Mouse (Mus musculus) heart, embryonic 12.5 days (tissue): ENCODE results near the gene Tmem208. TPM values are rescaled to one million over a fixed set of nuclear protein-coding genes. Genes with fewer than 3 reads are reported as not detected.
"Not testable (repeated sequence)": the region's sequence is repeated elsewhere in the genome, so short reads cannot be mapped to it uniquely, and the experiment has no call there.

Source experiments
- ATAC-seq: fragments of 200-750 bp; cut with Nextera tagmentation; 2 replicates; pipeline ENCODE4 v1.8.0; 2017; ENCODE audit warnings: moderate TSS enrichment, moderate library complexity; ENCODE audit not compliant: insufficient number of reproducible peaks, low FRiP score
- H3K27ac ChIP-seq: fragments of 300-500 bp; sonication (generic); 2 replicates; pipeline ENCODE4 v1.5.1; 2016; ENCODE audit warnings: mild to moderate bottlenecking, moderate library complexity; ENCODE audit not compliant: poor library complexity, severe bottlenecking
- H3K27me3 ChIP-seq: fragments of 300-500 bp; sonication (generic); replicated peaks from 2 replicates; pipeline ENCODE4 v1.6.1; 2016; ENCODE audit warnings: mild to moderate bottlenecking, moderate library complexity
- H3K36me3 ChIP-seq: fragments of 300-500 bp; sonication (generic); 2 replicates; pipeline ENCODE4 v1.6.1; 2016; ENCODE audit warnings: mild to moderate bottlenecking, moderate library complexity
- H3K4me1 ChIP-seq: fragments of 300-500 bp; sonication (generic); replicated peaks from 2 replicates; pipeline ENCODE4 v1.6.1; 2016; ENCODE audit warnings: mild to moderate bottlenecking
- H3K4me2 ChIP-seq: fragments of 300-500 bp; sonication (generic); 2 replicates; pipeline ENCODE4 v1.6.1; 2016; ENCODE audit warnings: mild to moderate bottlenecking, moderate library complexity
- H3K4me3 ChIP-seq: fragments of 300-500 bp; sonication (generic); 2 replicates; pipeline ENCODE4 v1.5.1; 2016; ENCODE audit warnings: mild to moderate bottlenecking
- H3K9ac ChIP-seq: fragments of 300-500 bp; sonication (generic); 2 replicates; pipeline ENCODE4 v1.6.1; 2016; ENCODE audit warnings: mild to moderate bottlenecking, moderate library complexity
- H3K9me3 ChIP-seq: fragments of 300-500 bp; sonication (generic); replicated peaks from 2 replicates; pipeline ENCODE4 v1.6.1; 2016; ENCODE audit warnings: mild to moderate bottlenecking, moderate library complexity
- WGBS: fragments of 180-500 bp; shearing (Covaris S2); methylation state at CpG from one replicate; pipeline ENCODE4 v1.1.7; 2016; 5-methylcytosine and 5-hydroxymethylcytosine counted together
- polyA plus RNA-seq: library from polyadenylated mRNA; unstranded; fragments of >200 nt; fragmentation: Nextera tagmentation; extraction: Ambion mirVana; gene quantifications from 2 replicates; pipeline ENCODE4 v1.2.1, GENCODE M21; 2016

The Tmem208 gene
- polyA plus RNA-seq, 1 experiment from 2014 or later, result 80.7 TPM

DNA sequence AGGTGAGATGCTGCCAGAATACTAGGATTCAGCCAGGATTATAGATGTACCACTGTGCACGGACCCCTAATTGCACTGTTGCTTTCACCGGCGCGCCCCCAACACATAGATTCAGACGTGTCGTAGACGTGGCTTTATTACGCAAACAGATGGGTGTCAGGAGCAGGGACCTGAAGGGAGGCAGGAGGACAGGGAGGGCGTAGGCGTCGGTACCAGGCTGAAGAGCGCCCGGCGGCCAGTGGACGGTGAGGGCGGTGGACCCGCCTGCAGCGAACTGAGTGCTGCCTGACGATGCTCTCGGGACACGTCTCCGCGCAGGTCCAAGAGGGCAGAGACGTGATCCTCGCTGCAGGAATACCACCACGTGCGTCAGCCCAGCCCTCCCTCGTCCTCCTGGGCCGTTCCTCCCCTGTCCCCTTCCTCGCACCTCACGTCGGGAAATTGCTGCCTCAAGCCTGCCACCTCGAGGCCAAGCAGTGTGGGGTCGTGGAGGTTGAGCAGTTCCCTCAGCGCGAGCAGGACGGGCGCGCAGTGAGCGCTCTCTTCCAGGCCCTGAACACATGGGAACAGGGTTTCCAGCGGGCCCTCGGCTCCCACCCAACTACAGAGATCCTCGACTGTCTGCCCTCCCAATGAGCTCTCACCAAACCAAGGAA, 36.2 kb upstream of the Tmem208 start, which contains the start of gene 4931428F04Rik:
Gene 4931428F04Rik (minus strand): TSS at position 60 of the 656 bp plus-strand sequence.
- Histone ChIP-seq H3K4me1 (peaks cover 24% of the 10 kb centered on the region), H3K9ac (peak within 1 kb of the TSS; percentile 46), H3K4me3 (peak within 1 kb of the TSS; percentile 57), H3K27me3 (peaks cover 35% of the 10 kb centered on the region), H3K4me2 (peak within 1 kb of the TSS; percentile 87), H3K36me3 (peaks cover 6% of the 10 kb centered on the region; the same call in 1 of the 2 replicates), H3K9me3 (no peaks in the 10 kb centered on the region), H3K27ac (no peak within 1 kb of the TSS)
- WGBS, result 3% methylated on average over 43 of the region's 43 CpGs
- ATAC-seq, result peak; percentile 43; the same call in 1 of the 2 replicates

GRCm38 (mm10) chr8:105290554-105291314, 35.4 kb upstream of the Tmem208 start:
- Histone ChIP-seq H3K36me3 (no peaks in the 10 kb centered on the region), H3K4me1 (peaks cover 27% of the 10 kb centered on the region), H3K9ac (no peak overlapping the region), H3K27me3 (peaks cover 27% of the 10 kb centered on the region), H3K9me3 (no peaks in the 10 kb centered on the region), H3K4me3 (peak overlapping the region; percentile 57), H3K27ac (no peak overlapping the region), H3K4me2 (peak overlapping the region; percentile 87)
- no peak for ATAC-seq
- WGBS, result 9% methylated on average over 31 of the region's 31 CpGs

DNA sequence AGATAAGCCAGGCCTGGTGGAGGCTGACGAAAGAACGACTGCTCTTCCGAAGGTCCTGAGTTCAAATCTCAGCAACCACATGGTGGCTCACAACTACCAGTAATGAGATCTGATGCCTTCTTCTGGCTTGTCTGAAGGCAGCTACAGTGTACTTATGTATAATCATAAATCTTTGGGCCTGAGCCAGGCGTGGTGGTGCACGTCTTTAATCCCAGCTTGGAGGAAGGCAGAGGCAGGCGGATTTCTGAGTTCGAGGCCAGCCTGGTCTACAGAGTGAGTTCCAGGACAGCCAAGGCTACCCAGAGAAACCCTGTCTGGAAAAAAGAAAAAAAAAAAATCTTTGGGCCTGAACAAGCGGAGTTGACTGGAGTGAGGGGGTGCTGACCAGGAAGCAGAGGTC, 34.8 kb upstream of the Tmem208 start:
- not testable (repeated sequence) for H3K36me3 ChIP-seq, H3K9ac ChIP-seq, ATAC-seq, H3K4me3 ChIP-seq, H3K4me2 ChIP-seq, H3K9me3 ChIP-seq, H3K27ac ChIP-seq
- 81% methylated on average over 8 of the region's 8 CpGs for WGBS
- Histone ChIP-seq H3K4me1 (peaks cover 28% of the 10 kb centered on the region), H3K27me3 (peaks cover 27% of the 10 kb centered on the region)

GRCm38 (mm10) chr8:105291802-105292201, 34.4 kb upstream of the Tmem208 start:
- H3K27me3 ChIP-seq, result peaks cover 27% of the 10 kb centered on the region
- H3K36me3 ChIP-seq, H3K4me2 ChIP-seq, H3K4me3 ChIP-seq, H3K27ac ChIP-seq, H3K9me3 ChIP-seq, H3K9ac ChIP-seq, ATAC-seq: not testable (repeated sequence)
- peaks cover 32% of the 10 kb centered on the region for H3K4me1 ChIP-seq
- WGBS, result 63% methylated on average over 3 of the region's 3 CpGs

DNA sequence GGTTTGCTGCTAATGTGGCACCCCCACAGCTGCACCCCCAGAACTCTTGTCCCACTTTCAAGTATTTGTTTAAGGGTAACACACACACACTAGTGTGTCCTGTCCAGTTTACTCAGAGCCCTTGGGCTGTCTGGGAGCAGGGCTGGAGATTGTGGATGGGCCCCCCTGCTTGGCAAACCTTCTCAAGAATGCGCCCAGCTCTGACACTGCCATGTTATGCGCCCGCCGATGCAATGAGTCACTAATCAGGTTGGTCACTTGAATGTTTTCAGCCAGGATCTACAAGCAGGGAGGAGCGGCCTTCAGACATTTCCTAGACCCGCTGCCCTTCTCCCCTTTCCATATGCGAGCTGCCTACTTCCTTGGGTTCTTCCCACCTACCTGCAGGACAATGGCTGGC, 33.7 kb upstream of the Tmem208 start:
- Histone ChIP-seq H3K4me2 (no peak overlapping the region), H3K4me3 (no peak overlapping the region), H3K9me3 (no peaks in the 10 kb centered on the region), H3K9ac (no peak overlapping the region), H3K4me1 (peaks cover 35% of the 10 kb centered on the region), H3K27ac (no peak overlapping the region), H3K27me3 (peaks cover 27% of the 10 kb centered on the region), H3K36me3 (no peaks in the 10 kb centered on the region)
- no peak for ATAC-seq
- WGBS, result 73% methylated on average over 7 of the region's 7 CpGs

- Histone ChIP-seq H3K36me3 (no peaks in the 10 kb centered on the region), H3K4me1 (peaks cover 38% of the 10 kb centered on the region), H3K9ac (no peak overlapping the region), H3K4me3 (no peak overlapping the region), H3K27ac (no peak overlapping the region), H3K9me3 (no peaks in the 10 kb centered on the region), H3K27me3 (peaks cover 27% of the 10 kb centered on the region), H3K4me2 (no peak overlapping the region)
- no peak for ATAC-seq
- 60% methylated on average over 19 of the region's 19 CpGs for WGBS
Measured at GRCm38 (mm10) chr8:105293405-105293804, 32.7 kb upstream of the Tmem208 start.

GRCm38 (mm10) chr8:105294776-105295175, 31.4 kb upstream of the Tmem208 start:
- peak overlapping the region; percentile 32 for H3K4me3 ChIP-seq
- peak overlapping the region; percentile 58 for H3K4me2 ChIP-seq
- H3K27ac ChIP-seq, result no peak overlapping the region
- ATAC-seq, result no peak
- WGBS, result 56% methylated on average over 9 of the region's 9 CpGs
- H3K9ac ChIP-seq, result peak overlapping the region; percentile 58; the same call in 1 of the 2 replicates
- H3K9me3 ChIP-seq, result no peaks in the 10 kb centered on the region
- H3K4me1 ChIP-seq, result peaks cover 41% of the 10 kb centered on the region
- H3K27me3 ChIP-seq, result peaks cover 27% of the 10 kb centered on the region
- peaks cover 11% of the 10 kb centered on the region for H3K36me3 ChIP-seq

DNA sequence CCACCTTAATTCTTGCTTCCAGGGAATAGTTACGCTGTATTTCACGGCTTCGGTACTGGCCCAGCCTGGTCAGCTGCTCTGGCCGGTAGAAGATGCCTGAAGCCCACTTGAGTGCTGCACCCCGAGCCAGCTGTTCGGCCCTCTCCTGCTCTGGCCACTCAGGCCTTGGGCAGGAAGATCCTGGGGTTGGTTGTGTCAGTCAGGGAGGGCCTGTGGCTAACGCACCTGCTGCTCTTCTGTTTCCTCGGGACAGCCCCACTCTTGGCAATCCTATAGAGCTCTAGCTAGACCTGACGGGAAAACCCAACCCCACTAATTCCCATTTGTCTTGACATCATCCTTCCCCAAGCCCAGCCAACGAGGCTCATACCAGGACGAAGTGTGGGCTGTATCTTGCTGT, 30.9 kb upstream of the Tmem208 start:
- H3K27me3 ChIP-seq, result peaks cover 24% of the 10 kb centered on the region
- H3K4me1 ChIP-seq, result peaks cover 38% of the 10 kb centered on the region
- H3K36me3 ChIP-seq, result peaks cover 16% of the 10 kb centered on the region
- peak overlapping the region; percentile 58 for H3K4me2 ChIP-seq
- no peaks in the 10 kb centered on the region for H3K9me3 ChIP-seq
- no peak for ATAC-seq
- peak overlapping the region; percentile 45 for H3K27ac ChIP-seq
- H3K9ac ChIP-seq, result peak overlapping the region; percentile 58; the same call in 1 of the 2 replicates
- H3K4me3 ChIP-seq, result peak overlapping the region; percentile 32
- 60% methylated on average over 11 of the region's 11 CpGs for WGBS

- Histone ChIP-seq H3K4me1 (peaks cover 31% of the 10 kb centered on the region), H3K27me3 (peaks cover 18% of the 10 kb centered on the region), H3K4me3 (peak within 1 kb of the TSS; percentile 87), H3K9ac (peak within 1 kb of the TSS; percentile 58; the same call in 1 of the 2 replicates), H3K27ac (peak within 1 kb of the TSS; percentile 48), H3K4me2 (peak within 1 kb of the TSS; percentile 84), H3K36me3 (peaks cover 24% of the 10 kb centered on the region), H3K9me3 (no peaks in the 10 kb centered on the region)
- 36% methylated on average over 11 of the region's 11 CpGs for WGBS
- ATAC-seq, result no peak
Measured at GRCm38 (mm10) chr8:105295895-105296573, 30.1 kb upstream of the Tmem208 start, which contains the start of gene Exoc3l. TSS of gene Exoc3l (minus strand) at chr8:105296101.

GRCm38 (mm10) chr8:105297511-105298192, 28.5 kb upstream of the Tmem208 start, which contains the start of gene E2f4:
TSS of gene E2f4 (plus strand) at chr8:105297663.
- Histone ChIP-seq H3K4me2 (peak within 1 kb of the TSS; percentile 84), H3K9ac (peak within 1 kb of the TSS; percentile 90), H3K27ac (peak within 1 kb of the TSS; percentile 59), H3K4me3 (peak within 1 kb of the TSS; percentile 87), H3K36me3 (peaks cover 38% of the 10 kb centered on the region), H3K9me3 (no peaks in the 10 kb centered on the region), H3K4me1 (peaks cover 31% of the 10 kb centered on the region), H3K27me3 (peaks cover 14% of the 10 kb centered on the region)
- 0% methylated on average over 53 of the region's 58 CpGs for WGBS
- peak; percentile 86 for ATAC-seq
